Mouse (Mus musculus): Measurements from ENCODE around the gene Gpr3.

GRCm38 (mm10) chr4:133199743-133200142 is 12.6 kb downstream of the Gpr3 start:
- TF ChIP-seq EP300 (optimal IDR thresholded peaks at IDR 0.05) (no peak), CTCF (IDR thresholded peaks at IDR 0.05; ENCODE audit: low read depth) (no peak)

All from stomach, postnatal 0 days (tissue).